Mouse (Mus musculus): Measurements from ENCODE around the gene Tgfa. TPM values are rescaled to one million over a fixed set of nuclear protein-coding genes. Genes with fewer than 3 reads are reported as not detected.

The Tgfa gene
- polyA plus RNA-seq, 1 experiment from 2014 or later = 4.5 TPM

DNA sequence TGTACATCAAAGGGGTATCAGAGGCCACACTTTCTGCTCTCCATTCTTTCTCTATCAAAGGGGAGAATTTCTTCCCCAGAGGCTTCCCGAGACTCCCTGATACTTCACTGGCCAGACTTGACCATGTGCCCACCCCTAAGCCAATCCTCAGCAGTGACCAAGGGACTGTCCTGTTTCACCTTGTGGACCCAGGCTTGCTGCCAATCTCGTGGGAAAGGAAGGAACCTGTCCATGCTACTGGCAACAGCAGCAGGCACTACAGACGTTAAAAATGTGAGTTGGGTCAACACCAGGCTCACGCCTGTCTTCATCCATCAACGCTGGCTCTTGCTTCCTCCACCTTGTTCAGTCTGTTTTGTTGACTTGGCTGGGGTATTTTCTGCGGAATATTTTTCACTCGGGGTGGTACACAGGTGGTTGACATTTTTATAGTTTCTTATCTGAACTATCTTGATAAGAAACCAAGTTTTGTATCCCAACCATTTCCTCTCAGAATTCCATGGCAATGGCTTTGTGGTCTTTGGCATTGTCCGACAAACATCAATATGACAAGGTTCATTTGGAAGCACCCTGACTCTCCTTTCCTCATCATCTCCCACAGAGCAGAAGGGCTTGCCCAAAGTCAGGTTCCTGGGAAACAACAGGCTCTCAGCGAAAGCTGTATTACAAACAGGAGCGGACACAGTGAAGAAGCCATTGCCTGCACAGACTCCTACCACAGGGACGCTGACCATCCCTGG lies 6.1 kb upstream of the Tgfa start:
- Histone ChIP-seq H3K9me3 (ENCODE audit: control insufficient read depth, low read length) (no peaks in the 10 kb centered on the region), H3K9ac (ENCODE audit: low read length) (no peak overlapping the region), H3K27ac (replicated peaks in 1 of 2; ENCODE audit: control insufficient read depth in 1 of 2, insufficient read depth in 1 of 2, low read depth in 2 of 2, low read length in 2 of 2) (no peak overlapping the region), H3K4me1 (ENCODE audit: control insufficient read depth in 2 of 2, insufficient read depth in 2 of 2, low read length in 2 of 2) (no peaks in the 10 kb centered on the region), H3K36me3 (ENCODE audit: control insufficient read depth, insufficient read depth, low read length) (no peaks in the 10 kb centered on the region), H3K4me2 (ENCODE audit: low read length) (no peak overlapping the region), H3K4me3 (ENCODE audit: control insufficient read depth in 1 of 2, insufficient read depth in 1 of 2, low read depth in 1 of 2, low read length in 2 of 2) (no peak overlapping the region), H3K27me3 (ENCODE audit: control insufficient read depth, insufficient read depth, low read length) (no peaks in the 10 kb centered on the region)
- ATAC-seq (ENCODE audit: insufficient number of reproducible peaks, insufficient read depth, low FRiP score, low read depth) = no peak
- WGBS = 68% methylated on average over 11 of the region's 11 CpGs

DNA sequence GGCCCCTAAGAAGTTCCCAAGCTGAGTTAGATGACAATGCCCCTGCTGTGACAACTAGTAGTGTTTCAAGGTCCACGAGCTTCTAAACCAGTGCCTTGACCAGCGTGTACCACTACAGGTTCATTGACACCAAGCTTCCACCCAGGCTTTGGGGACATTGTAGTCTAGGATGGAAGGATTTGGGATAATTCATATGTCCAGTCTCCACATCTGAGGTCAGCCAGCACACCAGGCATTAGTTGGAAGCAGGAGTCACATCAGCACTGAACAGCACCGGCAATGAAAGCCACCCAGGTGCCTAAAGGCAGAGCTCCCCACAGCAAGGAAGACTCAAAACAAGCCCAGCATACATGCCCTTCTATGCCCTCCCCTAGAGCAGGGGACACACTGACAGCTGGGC lies 4.4 kb upstream of the Tgfa start:
- no peaks in the 10 kb centered on the region for H3K36me3 ChIP-seq (ENCODE audit: control insufficient read depth, insufficient read depth, low read length)
- H3K9me3 ChIP-seq (ENCODE audit: control insufficient read depth, low read length) = no peaks in the 10 kb centered on the region
- H3K9ac ChIP-seq (ENCODE audit: low read length) = no peak overlapping the region
- H3K4me1 ChIP-seq (ENCODE audit: control insufficient read depth in 2 of 2, insufficient read depth in 2 of 2, low read length in 2 of 2) = peaks cover 0 to 2% of the 10 kb centered on the region in 2 experiments; a peak in 1 of 4 replicates
- no peak overlapping the region for H3K27ac ChIP-seq (replicated peaks in 1 of 2; ENCODE audit: control insufficient read depth in 1 of 2, insufficient read depth in 1 of 2, low read depth in 2 of 2, low read length in 2 of 2)
- H3K4me3 ChIP-seq (ENCODE audit: control insufficient read depth in 1 of 2, insufficient read depth in 1 of 2, low read depth in 1 of 2, low read length in 2 of 2) = no peak overlapping the region
- no peak overlapping the region for H3K4me2 ChIP-seq (ENCODE audit: low read length)
- 84% methylated on average over 3 of the region's 3 CpGs for WGBS
- no peak for ATAC-seq (ENCODE audit: insufficient number of reproducible peaks, insufficient read depth, low FRiP score, low read depth)
- H3K27me3 ChIP-seq (ENCODE audit: control insufficient read depth, insufficient read depth, low read length) = no peaks in the 10 kb centered on the region; the same call in 1 of the 2 replicates

DNA sequence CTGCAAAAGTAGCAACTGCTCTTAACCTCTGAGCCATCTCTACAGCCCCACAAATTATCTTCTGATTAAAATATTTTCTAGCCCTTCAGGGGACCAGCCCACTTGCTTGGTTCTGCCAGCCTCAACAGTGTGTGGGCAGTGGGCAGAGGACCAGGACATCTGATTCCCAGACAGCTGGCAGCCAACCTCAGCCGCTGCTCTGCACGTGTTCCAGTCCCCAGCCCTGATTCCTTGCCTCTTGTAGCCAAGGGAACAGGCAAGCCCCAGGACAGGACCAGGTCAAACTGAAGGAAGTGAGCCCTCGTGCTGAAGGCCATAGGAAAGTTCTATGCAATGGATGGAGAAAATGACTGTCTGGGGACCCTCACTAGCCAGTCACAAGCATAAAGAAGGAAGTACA lies 2.0 kb upstream of the Tgfa start:
- Histone ChIP-seq H3K4me1 (ENCODE audit: control insufficient read depth in 2 of 2, insufficient read depth in 2 of 2, low read length in 2 of 2) (peaks cover 0 to 2% of the 10 kb centered on the region in 2 experiments; a peak in 1 of 4 replicates), H3K27ac (replicated peaks in 1 of 2; ENCODE audit: control insufficient read depth in 1 of 2, insufficient read depth in 1 of 2, low read depth in 2 of 2, low read length in 2 of 2) (no peak overlapping the region), H3K36me3 (ENCODE audit: control insufficient read depth, insufficient read depth, low read length) (no peaks in the 10 kb centered on the region), H3K4me2 (ENCODE audit: low read length) (no peak overlapping the region), H3K27me3 (ENCODE audit: control insufficient read depth, insufficient read depth, low read length) (peaks cover 5% of the 10 kb centered on the region), H3K9me3 (ENCODE audit: control insufficient read depth, low read length) (no peaks in the 10 kb centered on the region), H3K4me3 (ENCODE audit: control insufficient read depth in 1 of 2, insufficient read depth in 1 of 2, low read depth in 1 of 2, low read length in 2 of 2) (no peak overlapping the region), H3K9ac (ENCODE audit: low read length) (no peak overlapping the region)
- ATAC-seq (ENCODE audit: insufficient number of reproducible peaks, insufficient read depth, low FRiP score, low read depth) = no peak
- 67% methylated on average over 3 of the region's 3 CpGs for WGBS

DNA sequence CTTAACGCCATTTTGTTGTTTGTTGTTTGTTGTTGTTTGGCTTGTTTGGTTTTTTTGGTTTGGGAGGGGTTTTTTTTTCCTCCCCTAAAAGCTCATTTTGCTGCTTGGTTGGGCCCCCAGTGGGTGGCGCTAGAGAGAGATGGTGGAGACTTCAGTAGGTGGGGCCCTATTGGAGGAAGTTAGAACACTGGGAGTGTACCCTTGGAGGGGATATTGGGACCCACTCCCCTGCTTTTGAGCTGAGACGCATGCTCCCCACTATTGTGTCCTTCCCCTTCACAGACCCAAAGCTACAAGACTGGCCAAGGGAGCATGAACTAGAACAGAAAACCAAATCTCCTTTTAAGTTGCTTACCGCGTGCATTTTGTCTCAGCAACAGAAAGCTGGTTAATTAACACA lies 1.1 kb upstream of the Tgfa start:
- Histone ChIP-seq H3K4me2 (ENCODE audit: low read length) (no peak overlapping the region), H3K27me3 (ENCODE audit: control insufficient read depth, insufficient read depth, low read length) (peaks cover 5% of the 10 kb centered on the region), H3K4me3 (ENCODE audit: control insufficient read depth in 1 of 2, insufficient read depth in 1 of 2, low read depth in 1 of 2, low read length in 2 of 2) (no peak overlapping the region), H3K4me1 (ENCODE audit: control insufficient read depth in 2 of 2, insufficient read depth in 2 of 2, low read length in 2 of 2) (peaks cover 0 to 2% of the 10 kb centered on the region in 2 experiments; a peak in 1 of 4 replicates), H3K9me3 (ENCODE audit: control insufficient read depth, low read length) (no peaks in the 10 kb centered on the region), H3K27ac (replicated peaks in 1 of 2; ENCODE audit: control insufficient read depth in 1 of 2, insufficient read depth in 1 of 2, low read depth in 2 of 2, low read length in 2 of 2) (no peak overlapping the region), H3K9ac (ENCODE audit: low read length) (no peak overlapping the region), H3K36me3 (ENCODE audit: control insufficient read depth, insufficient read depth, low read length) (no peaks in the 10 kb centered on the region)
- WGBS = 54% methylated on average over 5 of the region's 5 CpGs
- ATAC-seq (ENCODE audit: insufficient number of reproducible peaks, insufficient read depth, low FRiP score, low read depth) = no peak

DNA sequence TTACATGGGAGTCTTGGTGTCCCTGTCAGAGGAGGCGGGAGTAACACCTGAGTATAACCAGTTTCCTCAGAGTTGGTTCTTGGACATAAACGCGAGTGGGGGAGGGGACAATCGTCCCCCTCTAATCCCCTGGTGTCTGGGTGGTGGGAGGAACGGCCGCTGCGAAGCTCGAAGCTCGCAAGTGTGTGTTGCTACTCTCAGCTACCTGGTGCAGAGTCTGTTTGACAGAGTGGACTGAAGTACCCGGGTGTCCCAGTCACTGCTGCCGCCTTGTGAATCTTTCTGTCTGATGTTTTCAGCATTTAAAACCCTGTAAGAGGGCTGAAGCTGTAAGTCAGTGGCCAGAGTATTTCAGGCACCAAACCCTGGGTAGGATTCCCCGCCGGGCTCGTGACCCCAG lies 1.0 kb downstream of the Tgfa start:
- H3K4me2 ChIP-seq (ENCODE audit: low read length) = peak overlapping the region; percentile 93
- H3K4me1 ChIP-seq (ENCODE audit: control insufficient read depth in 2 of 2, insufficient read depth in 2 of 2, low read length in 2 of 2) = peaks cover 6% of the 10 kb centered on the region in 2 experiments; a peak in 2 of 4 replicates
- peak overlapping the region; percentile 69 for H3K9ac ChIP-seq (ENCODE audit: low read length)
- H3K36me3 ChIP-seq (ENCODE audit: control insufficient read depth, insufficient read depth, low read length) = no peaks in the 10 kb centered on the region
- ATAC-seq (ENCODE audit: insufficient number of reproducible peaks, insufficient read depth, low FRiP score, low read depth) = no peak
- 8% methylated on average over 14 of the region's 14 CpGs for WGBS
- no peaks in the 10 kb centered on the region for H3K9me3 ChIP-seq (ENCODE audit: control insufficient read depth, low read length)
- no peak overlapping the region for H3K27ac ChIP-seq (replicated peaks in 1 of 2; ENCODE audit: control insufficient read depth in 1 of 2, insufficient read depth in 1 of 2, low read depth in 2 of 2, low read length in 2 of 2)
- peaks cover 11% of the 10 kb centered on the region for H3K27me3 ChIP-seq (ENCODE audit: control insufficient read depth, insufficient read depth, low read length)
- H3K4me3 ChIP-seq (ENCODE audit: control insufficient read depth in 1 of 2, insufficient read depth in 1 of 2, low read depth in 1 of 2, low read length in 2 of 2) = peak overlapping the region; percentile 69 to 89; a peak in 3 of 4 replicates

DNA sequence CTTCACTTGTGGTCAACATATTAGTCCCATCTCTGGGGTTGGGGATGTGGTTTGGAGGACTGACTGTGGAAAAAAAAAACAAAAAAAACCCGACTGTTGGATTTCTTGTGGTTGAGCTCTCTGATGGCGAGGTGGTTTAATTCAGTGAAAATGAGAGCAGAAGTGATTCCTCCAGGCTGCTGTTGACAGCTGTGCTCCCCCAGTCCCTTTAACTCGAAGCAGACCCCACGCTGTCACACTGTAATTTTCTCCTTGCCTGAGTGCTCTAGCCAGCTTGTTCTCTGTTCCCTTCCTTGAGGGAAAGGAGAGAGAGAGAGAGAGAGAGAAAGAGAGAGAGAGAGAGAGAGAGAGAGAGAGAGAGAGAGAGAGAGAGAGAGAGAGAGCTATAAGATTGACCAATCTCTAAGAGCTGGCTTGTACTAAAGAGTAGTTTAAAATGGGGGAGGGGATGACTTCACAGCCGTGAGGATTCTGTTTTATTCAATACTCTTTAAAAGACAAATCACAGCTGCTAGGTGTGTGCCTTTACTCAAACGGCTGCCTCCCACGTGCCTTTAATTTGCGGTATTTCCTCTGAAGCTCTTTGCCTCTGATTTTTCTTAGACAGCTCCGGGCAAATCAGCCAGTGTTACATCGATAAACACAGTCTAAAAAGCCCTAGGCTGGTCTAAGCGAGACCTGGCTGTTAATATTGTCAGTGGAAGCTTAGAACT lies 2.3 kb downstream of the Tgfa start:
- no peak overlapping the region for H3K9ac ChIP-seq (ENCODE audit: low read length)
- H3K36me3 ChIP-seq (ENCODE audit: control insufficient read depth, insufficient read depth, low read length) = no peaks in the 10 kb centered on the region
- H3K27me3 ChIP-seq (ENCODE audit: control insufficient read depth, insufficient read depth, low read length) = peaks cover 11% of the 10 kb centered on the region
- no peak overlapping the region for H3K4me2 ChIP-seq (ENCODE audit: low read length)
- no peak overlapping the region for H3K4me3 ChIP-seq (ENCODE audit: control insufficient read depth in 1 of 2, insufficient read depth in 1 of 2, low read depth in 1 of 2, low read length in 2 of 2)
- no peak for ATAC-seq (ENCODE audit: insufficient number of reproducible peaks, insufficient read depth, low FRiP score, low read depth)
- 30% methylated on average over 11 of the region's 11 CpGs for WGBS
- no peak overlapping the region for H3K27ac ChIP-seq (replicated peaks in 1 of 2; ENCODE audit: control insufficient read depth in 1 of 2, insufficient read depth in 1 of 2, low read depth in 2 of 2, low read length in 2 of 2)
- peaks cover 6 to 11% of the 10 kb centered on the region in 2 experiments; a peak in 2 of 4 replicates for H3K4me1 ChIP-seq (ENCODE audit: control insufficient read depth in 2 of 2, insufficient read depth in 2 of 2, low read length in 2 of 2)
- H3K9me3 ChIP-seq (ENCODE audit: control insufficient read depth, low read length) = no peaks in the 10 kb centered on the region

DNA sequence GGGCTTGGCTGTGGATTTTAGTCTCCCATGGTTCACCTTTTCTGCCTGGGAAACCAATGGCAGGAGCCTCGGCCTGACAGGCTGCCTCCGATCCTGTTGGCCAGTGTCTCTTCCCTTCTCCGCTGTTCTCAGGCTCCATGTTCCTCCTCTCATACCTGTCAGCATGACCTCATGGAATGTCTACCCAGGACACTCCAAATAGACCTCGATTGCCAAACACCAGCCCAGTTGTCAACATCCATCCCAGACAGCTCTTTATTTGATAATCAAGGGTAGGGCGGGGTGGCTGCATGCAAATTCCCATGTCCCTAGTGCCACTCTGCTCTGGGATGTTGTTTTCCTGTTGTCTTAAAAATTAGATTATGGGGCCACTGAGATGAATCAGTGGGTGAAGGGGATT lies 5.9 kb downstream of the Tgfa start:
- no peak for ATAC-seq (ENCODE audit: insufficient number of reproducible peaks, insufficient read depth, low FRiP score, low read depth)
- H3K4me3 ChIP-seq (ENCODE audit: control insufficient read depth in 1 of 2, insufficient read depth in 1 of 2, low read depth in 1 of 2, low read length in 2 of 2) = no peak overlapping the region
- H3K9me3 ChIP-seq (ENCODE audit: control insufficient read depth, low read length) = peaks cover 4% of the 10 kb centered on the region; the same call in 1 of the 2 replicates
- H3K4me2 ChIP-seq (ENCODE audit: low read length) = no peak overlapping the region; the same call in 1 of the 2 replicates
- H3K27me3 ChIP-seq (ENCODE audit: control insufficient read depth, insufficient read depth, low read length) = peaks cover 11% of the 10 kb centered on the region
- H3K27ac ChIP-seq (replicated peaks in 1 of 2; ENCODE audit: control insufficient read depth in 1 of 2, insufficient read depth in 1 of 2, low read depth in 2 of 2, low read length in 2 of 2) = peak overlapping the region; percentile 24 to 39; a peak in 1 of 4 replicates
- 32% methylated on average over 5 of the region's 5 CpGs for WGBS
- peaks cover 3 to 11% of the 10 kb centered on the region in 2 experiments; a peak in 2 of 4 replicates for H3K4me1 ChIP-seq (ENCODE audit: control insufficient read depth in 2 of 2, insufficient read depth in 2 of 2, low read length in 2 of 2)
- H3K36me3 ChIP-seq (ENCODE audit: control insufficient read depth, insufficient read depth, low read length) = no peaks in the 10 kb centered on the region
- H3K9ac ChIP-seq (ENCODE audit: low read length) = no peak overlapping the region
